Mouse (Mus musculus) megakaryocyte, embryonic 14.5 days (primary cell): Measurements from ENCODE around the gene Dusp13.

Source experiments
- FLI1 ChIP-seq: IDR thresholded peaks from 2 replicates; pipeline ENCODE4 v1.6.1; 2012; ENCODE audit warnings: low read length, inconsistent platforms, mixed read lengths
- GATA1 ChIP-seq: IDR thresholded peaks from 3 replicates; pipeline ENCODE4 v1.6.1; 2012; ENCODE audit warnings: mixed read lengths, low read length, inconsistent platforms, borderline replicate concordance

DNA sequence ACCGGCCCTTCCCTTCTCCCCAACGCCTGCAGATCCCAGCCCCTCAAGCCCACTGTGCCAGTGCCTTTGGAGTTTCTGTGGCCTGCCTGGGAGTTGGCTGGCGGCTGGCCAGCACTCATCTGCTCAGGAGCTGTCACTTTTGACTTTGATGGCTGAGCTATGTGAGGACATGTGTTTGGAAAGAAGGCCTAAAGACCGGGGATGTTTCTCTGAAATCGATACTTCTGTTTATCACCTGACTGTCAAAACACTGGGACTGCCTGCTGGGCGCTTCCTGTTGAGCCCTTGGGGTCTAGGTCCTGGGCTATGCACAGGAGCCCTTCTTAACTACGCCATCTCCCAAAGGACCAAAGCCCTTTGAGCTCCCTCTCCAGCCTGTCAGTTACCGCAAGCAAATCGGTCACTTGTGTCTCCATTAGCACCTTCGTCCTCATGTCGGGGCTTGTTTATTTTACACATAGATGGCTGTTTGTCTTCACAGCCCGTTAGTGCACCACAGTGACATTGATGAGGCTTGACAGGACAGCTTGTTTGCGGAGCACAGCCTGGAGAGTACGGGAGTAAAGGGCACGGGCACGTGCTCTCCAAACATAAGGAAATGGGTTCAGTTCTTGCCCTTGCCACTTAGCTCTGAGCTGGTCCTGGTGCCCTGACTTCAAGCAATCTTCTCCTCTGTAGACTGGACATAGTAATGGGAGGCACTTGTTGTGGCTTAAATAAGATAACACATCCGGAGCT, 31.2 kb downstream of the Dusp13 start:
- TF ChIP-seq FLI1 (no peak), GATA1 (no peak)
